Mouse (Mus musculus) kidney, postnatal 36 days (tissue): Measurements from ENCODE around the gene Gm27021.
A peak's percentile ranks its signal among the peaks of the same experiment; 100 is the strongest.

Experiments
- DNase-seq, 2 experiments: peaks; one replicate each; pipeline ENCODE4 v3.0.0; 2021 to 2022; ENCODE audit warnings: mixed read lengths in 2 of 2

Gm27021 gene

DNA sequence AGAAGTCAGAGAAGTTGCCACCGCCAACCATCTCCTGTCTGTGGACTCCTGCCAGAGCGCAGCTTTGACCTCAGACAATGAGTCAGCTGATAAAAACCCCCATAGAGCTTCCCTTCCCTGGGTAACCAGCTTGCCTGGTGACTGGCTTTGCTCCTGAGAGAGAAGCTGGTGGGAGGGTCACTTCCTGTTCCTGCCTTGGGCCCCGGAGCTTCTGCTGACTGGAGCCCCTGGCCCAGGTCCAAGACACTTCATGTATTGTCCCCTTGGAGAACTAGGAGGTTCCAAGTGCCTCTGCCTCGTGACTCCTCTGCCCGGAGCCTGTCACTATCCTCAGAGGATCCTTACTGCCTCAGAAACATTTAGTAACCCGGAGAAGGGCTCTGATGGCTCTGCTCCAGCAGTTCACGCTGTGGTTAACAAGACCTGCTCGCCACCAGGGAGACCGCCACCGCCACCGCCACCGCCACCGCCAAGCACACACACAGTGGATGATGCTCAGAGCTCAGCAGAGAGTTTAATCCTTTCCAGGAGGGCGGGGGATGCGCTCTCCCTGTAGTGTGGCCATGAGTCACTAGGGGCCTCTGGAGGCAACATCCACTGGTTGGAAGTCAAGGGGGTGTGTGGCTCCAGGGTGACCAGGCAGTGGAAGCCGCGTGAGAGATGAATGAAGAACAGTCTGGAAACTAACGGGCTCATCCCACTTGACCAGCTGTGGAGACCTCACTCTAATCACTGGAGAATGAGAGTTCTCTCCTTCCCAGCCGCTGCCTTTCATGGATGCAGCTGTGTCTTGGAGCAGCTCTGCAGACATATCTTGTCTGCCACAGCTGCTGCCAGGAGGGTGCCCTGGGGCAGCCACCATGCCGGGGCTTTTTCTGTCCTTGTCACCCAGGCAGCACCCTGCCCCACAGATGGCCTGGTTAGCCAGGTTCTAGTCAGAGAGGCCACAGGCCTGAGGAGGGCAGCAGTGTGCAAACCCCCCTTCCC lies 103.7 kb downstream of the Gm27021 start:
- DNase-seq = peak; percentile 95 to 96

DNA sequence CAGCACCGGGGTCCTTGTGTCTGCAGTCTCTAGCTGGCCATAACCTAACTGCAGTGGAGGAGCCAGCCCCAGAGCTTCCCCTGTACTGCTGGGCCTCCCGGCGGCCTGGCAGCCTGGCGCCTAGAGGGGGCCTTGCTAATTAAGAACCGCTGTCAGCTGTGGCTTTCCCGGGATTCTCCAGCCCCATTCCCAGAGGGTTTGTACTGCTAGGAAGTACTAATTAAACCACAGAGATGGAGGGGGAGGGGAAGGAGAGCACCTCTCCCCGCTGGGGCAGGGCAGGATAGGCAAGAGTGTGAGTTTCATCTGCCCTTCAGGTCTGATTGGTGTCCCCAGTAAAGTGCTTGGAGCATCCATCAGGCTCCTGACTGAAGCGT lies 104.5 kb downstream of the Gm27021 start:
- DNase-seq = no peak

DNA sequence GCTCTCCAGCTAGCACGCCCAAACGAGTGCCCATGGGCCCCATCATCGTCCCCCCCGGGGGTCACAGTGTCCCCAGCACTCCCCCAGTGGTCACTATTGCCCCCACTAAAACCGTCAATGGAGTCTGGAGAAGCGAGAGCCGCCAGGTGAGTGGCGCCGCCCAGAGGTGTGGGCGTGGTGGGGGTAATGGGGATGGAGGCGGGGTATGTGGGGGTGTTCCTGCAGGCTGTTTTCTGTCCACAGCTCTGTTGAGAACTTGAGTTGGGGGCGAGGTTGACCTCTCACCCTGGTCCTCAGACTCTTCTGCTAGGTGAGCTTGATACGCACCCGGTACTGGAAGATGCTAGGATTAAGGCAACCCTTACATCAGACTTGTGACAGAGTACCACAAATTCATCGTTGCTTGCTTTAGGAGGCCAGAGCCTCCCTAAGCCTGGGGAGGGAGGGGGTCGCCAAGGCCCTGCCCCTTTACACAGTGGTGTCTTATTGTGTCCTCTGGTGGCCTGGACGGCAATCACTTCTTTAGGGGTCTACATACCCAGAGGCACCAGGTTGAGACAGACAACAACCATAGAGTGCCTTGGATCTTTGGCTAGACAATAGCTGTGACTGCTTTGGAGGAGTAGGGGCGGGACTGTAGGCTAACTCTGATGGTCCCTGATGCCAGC lies 105.1 kb downstream of the Gm27021 start:
- no peak for DNase-seq

DNA sequence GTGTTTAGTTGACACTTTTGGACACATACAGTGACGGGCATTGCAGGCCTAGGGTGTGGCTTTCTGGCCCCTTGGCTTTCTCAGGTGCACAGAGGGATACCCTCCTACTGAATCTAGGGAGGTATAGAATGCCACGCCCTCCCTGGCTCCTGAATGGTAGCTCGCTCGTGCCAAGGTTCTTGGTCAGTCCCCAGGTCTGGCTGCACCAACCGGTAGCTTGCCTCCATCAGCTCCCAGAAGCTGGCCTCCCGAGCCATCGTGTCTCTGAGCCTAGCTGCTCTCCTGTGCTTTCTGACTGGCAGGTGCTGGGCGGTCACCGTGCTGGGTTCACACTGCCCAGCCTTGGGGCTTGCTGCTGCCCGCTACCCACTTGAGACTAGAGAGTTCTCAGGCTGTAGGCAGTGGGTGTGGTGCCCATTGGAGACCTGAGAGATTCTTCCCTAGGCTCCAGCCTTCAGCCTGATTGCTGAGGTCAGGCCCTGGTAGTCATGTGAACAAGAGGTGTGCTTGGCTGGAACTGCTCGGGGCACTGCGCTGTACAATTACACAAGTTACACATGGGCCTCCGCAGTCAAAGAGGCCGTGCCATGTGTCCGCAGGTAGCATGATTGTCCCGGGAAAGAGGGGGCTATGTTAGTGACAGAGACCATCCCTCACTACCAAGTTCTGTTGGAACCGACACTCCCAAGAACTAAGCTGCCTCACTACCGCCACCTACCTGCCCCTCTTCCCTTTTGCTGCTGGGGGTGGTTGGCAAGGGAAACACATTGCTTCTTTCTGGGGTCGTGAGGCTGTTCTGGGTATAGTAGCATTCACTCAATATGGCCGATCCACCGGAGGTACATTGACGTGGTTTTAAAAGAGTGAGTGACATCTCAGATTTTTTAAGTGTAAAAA lies 106.1 kb downstream of the Gm27021 start:
- peak in 1 of 2 experiments; percentile 69 for DNase-seq

DNA sequence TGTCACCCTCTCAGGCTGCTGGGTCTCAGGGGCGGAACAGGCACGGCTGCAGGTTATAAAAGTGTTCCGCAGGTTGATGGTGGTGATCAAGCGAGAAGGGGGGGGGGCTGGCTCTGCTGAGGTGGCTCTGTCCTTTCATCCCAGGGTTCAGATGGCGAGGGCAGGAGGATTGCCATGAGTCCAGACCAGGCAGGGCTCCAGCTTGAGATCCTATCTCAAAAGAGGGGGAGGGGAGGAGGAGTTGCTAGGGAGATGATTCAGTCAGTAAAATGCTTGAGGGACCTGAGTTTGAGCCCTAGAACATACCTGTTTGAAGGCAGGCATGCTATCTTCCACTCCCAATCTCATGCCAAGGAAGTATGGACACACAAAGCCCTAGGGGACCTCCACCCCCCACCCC lies 107.3 kb downstream of the Gm27021 start:
- DNase-seq = no peak

DNA sequence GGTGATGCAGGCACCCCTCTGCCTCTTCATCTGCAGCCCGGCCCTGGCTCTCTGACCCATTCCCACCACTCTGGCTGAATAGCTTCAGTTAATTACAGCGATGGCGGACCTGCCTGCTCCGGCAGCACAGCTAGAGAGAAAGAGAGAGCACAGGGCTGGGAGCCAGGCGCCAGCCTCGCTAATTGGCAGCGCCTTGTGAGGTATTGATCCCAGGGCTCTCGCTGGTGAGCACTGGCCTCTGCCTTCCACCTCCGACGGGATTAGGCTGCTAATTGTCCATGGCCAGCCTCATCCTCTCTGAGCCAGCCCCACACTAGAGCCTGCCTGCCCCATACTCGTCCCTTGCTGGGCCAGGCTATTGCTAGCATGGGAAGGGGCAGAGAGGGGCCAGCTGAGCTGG lies 108.2 kb downstream of the Gm27021 start:
- DNase-seq = no peak
